Mouse (Mus musculus): ENCODE results near the gene Dclk1. TPM values are rescaled to one million over a fixed set of nuclear protein-coding genes. Genes with fewer than 3 reads are reported as not detected.

The Dclk1 gene
- polyA plus RNA-seq, 1 experiment: 89.6 TPM

GRCm38 (mm10) chr3:55472110-55472509, 229.9 kb downstream of the Dclk1 start, which contains the start of gene Gm21954:
Gm21954 (minus strand) TSS chr3:55472210.
- no peak within 1 kb of the TSS for H3K27ac ChIP-seq (ENCODE audit: insufficient read depth, low read length)
- H3K4me3 ChIP-seq (ENCODE audit: insufficient read depth, low read length): no peak within 1 kb of the TSS
- H3K4me1 ChIP-seq (ENCODE audit: control insufficient read depth, insufficient read depth, low read length): no peaks in the 10 kb centered on the region
- TF ChIP-seq POLR2A (IDR thresholded peaks at IDR 0.05; ENCODE audit: low read depth, low read length) (no peak), CTCF (IDR thresholded peaks at IDR 0.05; ENCODE audit: borderline replicate concordance, insufficient read depth, low read length) (no peak)

- TF ChIP-seq CTCF (IDR thresholded peaks at IDR 0.05; ENCODE audit: borderline replicate concordance, insufficient read depth, low read length) (no peak), POLR2A (IDR thresholded peaks at IDR 0.05; ENCODE audit: low read depth, low read length) (no peak)
- Histone ChIP-seq H3K4me1 (ENCODE audit: control insufficient read depth, insufficient read depth, low read length) (no peaks in the 10 kb centered on the region), H3K4me3 (ENCODE audit: insufficient read depth, low read length) (no peak overlapping the region), H3K27ac (ENCODE audit: insufficient read depth, low read length) (no peak overlapping the region)
These were observed 231.0 kb downstream of the Dclk1 start for GRCm38 (mm10) chr3:55473146-55473545.

GRCm38 (mm10) chr3:55476694-55477093, 234.5 kb downstream of the Dclk1 start:
- Histone ChIP-seq H3K27ac (ENCODE audit: insufficient read depth, low read length) (no peak overlapping the region), H3K4me1 (ENCODE audit: control insufficient read depth, insufficient read depth, low read length) (no peaks in the 10 kb centered on the region), H3K4me3 (ENCODE audit: insufficient read depth, low read length) (no peak overlapping the region)
- TF ChIP-seq POLR2A (IDR thresholded peaks at IDR 0.05; ENCODE audit: low read depth, low read length) (no peak), CTCF (IDR thresholded peaks at IDR 0.05; ENCODE audit: borderline replicate concordance, insufficient read depth, low read length) (no peak)

GRCm38 (mm10) chr3:55479306-55479705, 237.1 kb downstream of the Dclk1 start:
- H3K4me3 ChIP-seq (ENCODE audit: insufficient read depth, low read length): no peak overlapping the region
- TF ChIP-seq CTCF (IDR thresholded peaks at IDR 0.05; ENCODE audit: borderline replicate concordance, insufficient read depth, low read length): no peak
- no peaks in the 10 kb centered on the region for H3K4me1 ChIP-seq (ENCODE audit: control insufficient read depth, insufficient read depth, low read length)
- H3K27ac ChIP-seq (ENCODE audit: insufficient read depth, low read length): no peak overlapping the region

- Histone ChIP-seq H3K27ac (ENCODE audit: insufficient read depth, low read length) (no peak overlapping the region), H3K4me3 (ENCODE audit: insufficient read depth, low read length) (no peak overlapping the region), H3K4me1 (ENCODE audit: control insufficient read depth, insufficient read depth, low read length) (no peaks in the 10 kb centered on the region)
- TF ChIP-seq CTCF (IDR thresholded peaks at IDR 0.05; ENCODE audit: borderline replicate concordance, insufficient read depth, low read length) (no peak), POLR2A (IDR thresholded peaks at IDR 0.05; ENCODE audit: low read depth, low read length) (no peak)
These were observed 239.0 kb downstream of the Dclk1 start for GRCm38 (mm10) chr3:55481140-55481539.

GRCm38 (mm10) chr3:55483328-55483727, 241.2 kb downstream of the Dclk1 start:
- TF ChIP-seq CTCF (IDR thresholded peaks at IDR 0.05; ENCODE audit: borderline replicate concordance, insufficient read depth, low read length) (no peak), POLR2A (IDR thresholded peaks at IDR 0.05; ENCODE audit: low read depth, low read length) (no peak)
- Histone ChIP-seq H3K27ac (ENCODE audit: insufficient read depth, low read length) (no peak overlapping the region), H3K4me1 (ENCODE audit: control insufficient read depth, insufficient read depth, low read length) (no peaks in the 10 kb centered on the region)

GRCm38 (mm10) chr3:55489231-55489990, 247.2 kb downstream of the Dclk1 start:
- Histone ChIP-seq H3K27ac (ENCODE audit: insufficient read depth, low read length) (no peak overlapping the region), H3K4me1 (ENCODE audit: control insufficient read depth, insufficient read depth, low read length) (no peaks in the 10 kb centered on the region), H3K4me3 (ENCODE audit: insufficient read depth, low read length) (no peak overlapping the region)
- TF ChIP-seq CTCF (IDR thresholded peaks at IDR 0.05; ENCODE audit: borderline replicate concordance, insufficient read depth, low read length) (no peak), POLR2A (IDR thresholded peaks at IDR 0.05; ENCODE audit: low read depth, low read length) (no peak)

More at GRCm38 (mm10) chr3:55483328-55483727, 241.2 kb downstream of the Dclk1 start:
- H3K4me3 ChIP-seq (ENCODE audit: insufficient read depth, low read length): no peak overlapping the region

- Histone ChIP-seq H3K4me3 (ENCODE audit: insufficient read depth, low read length) (no peak overlapping the region), H3K4me1 (ENCODE audit: control insufficient read depth, insufficient read depth, low read length) (no peaks in the 10 kb centered on the region), H3K27ac (ENCODE audit: insufficient read depth, low read length) (no peak overlapping the region)
- TF ChIP-seq POLR2A (IDR thresholded peaks at IDR 0.05; ENCODE audit: low read depth, low read length) (no peak), CTCF (IDR thresholded peaks at IDR 0.05; ENCODE audit: borderline replicate concordance, insufficient read depth, low read length) (no peak)
These were observed 249.9 kb downstream of the Dclk1 start for GRCm38 (mm10) chr3:55492021-55492420.

- no peak for TF ChIP-seq POLR2A (IDR thresholded peaks at IDR 0.05; ENCODE audit: low read depth, low read length)
- peak; percentile 31; the same call in 1 of the 2 replicates for TF ChIP-seq CTCF (IDR thresholded peaks at IDR 0.05; ENCODE audit: borderline replicate concordance, insufficient read depth, low read length)
- H3K27ac ChIP-seq (ENCODE audit: insufficient read depth, low read length): peak overlapping the region; percentile 35; the same call in 1 of the 2 replicates
- H3K4me3 ChIP-seq (ENCODE audit: insufficient read depth, low read length): no peak overlapping the region
- H3K4me1 ChIP-seq (ENCODE audit: control insufficient read depth, insufficient read depth, low read length): no peaks in the 10 kb centered on the region
These were observed 252.2 kb downstream of the Dclk1 start for GRCm38 (mm10) chr3:55494348-55494747.

- Histone ChIP-seq H3K4me3 (ENCODE audit: insufficient read depth, low read length) (no peak overlapping the region), H3K27ac (ENCODE audit: insufficient read depth, low read length) (peak overlapping the region; percentile 80; the same call in 1 of the 2 replicates), H3K4me1 (ENCODE audit: control insufficient read depth, insufficient read depth, low read length) (no peaks in the 10 kb centered on the region)
- TF ChIP-seq CTCF (IDR thresholded peaks at IDR 0.05; ENCODE audit: borderline replicate concordance, insufficient read depth, low read length): no peak
- no peak for TF ChIP-seq POLR2A (IDR thresholded peaks at IDR 0.05; ENCODE audit: low read depth, low read length)
These were observed 253.1 kb downstream of the Dclk1 start for GRCm38 (mm10) chr3:55495231-55495630.
